Mouse (Mus musculus): ENCODE results near the gene Rusc1. TPM values are rescaled to one million over a fixed set of nuclear protein-coding genes. Genes with fewer than 3 reads are reported as not detected.

Gene Rusc1
- polyA plus RNA-seq, 1 experiment from 2014 or later: 11.6 TPM

DNA sequence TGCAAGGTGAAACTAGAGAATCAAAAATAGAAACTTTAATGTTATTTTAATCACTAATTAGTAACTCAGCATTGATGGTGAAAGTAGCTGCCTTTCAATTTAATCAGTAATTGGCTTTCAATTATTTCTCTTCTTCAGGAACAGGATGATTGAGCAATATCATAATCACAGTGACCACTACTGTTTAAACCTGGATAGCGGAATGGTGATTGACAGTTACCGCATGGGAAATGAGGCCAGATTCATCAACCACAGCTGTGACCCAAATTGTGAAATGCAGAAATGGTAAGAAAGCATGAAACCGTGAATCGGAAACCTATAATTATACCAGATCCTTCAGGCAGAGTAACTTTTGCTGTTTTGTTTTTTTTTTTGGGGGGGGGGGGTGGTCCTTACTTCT is 49.8 kb downstream of the Rusc1 start:
- Histone ChIP-seq H3K4me1 (no peaks in the 10 kb centered on the region), H3K4me3 (no peak overlapping the region), H3K27me3 (ENCODE audit: insufficient read depth, poor library complexity, severe bottlenecking) (no peaks in the 10 kb centered on the region), H3K9me3 (no peaks in the 10 kb centered on the region), H3K27ac (no peak overlapping the region), H3K36me3 (peaks cover 84% of the 10 kb centered on the region)
- no peak for DNase-seq (ENCODE audit: low spot score)
- 96% methylated on average over 4 of the region's 4 CpGs for WGBS

Other genes with a start within 250 kb of the Rusc1 start
- gene Msto1, start 179.3 kb downstream of the Rusc1 start, polyA plus RNA-seq (2016; fragmentation: Nextera tagmentation; extraction: Ambion mirVana): 74.1 and 75.9 TPM in 2 replicates
- 14.1 and 14.5 TPM in 2 replicates for gene Ash1l, start 142.7 kb downstream of the Rusc1 start, polyA plus RNA-seq (2016; fragmentation: Nextera tagmentation; extraction: Ambion mirVana)
- gene Dap3, start 142.1 kb downstream of the Rusc1 start, polyA plus RNA-seq (2016; fragmentation: Nextera tagmentation; extraction: Ambion mirVana): 148 and 158 TPM in 2 replicates
- not detected in 2 replicates for gene Gm43738, start 7.8 kb upstream of the Rusc1 start, polyA plus RNA-seq (2016; fragmentation: Nextera tagmentation; extraction: Ambion mirVana)
- 220 and 253 TPM in 2 replicates for gene Fdps, start 8.6 kb upstream of the Rusc1 start, polyA plus RNA-seq (2016; fragmentation: Nextera tagmentation; extraction: Ambion mirVana)
- 12.4 and 14.7 TPM in 2 replicates for gene Pklr, start 42.8 kb upstream of the Rusc1 start, polyA plus RNA-seq (2016; fragmentation: Nextera tagmentation; extraction: Ambion mirVana)
- 0.77 and 0.85 TPM in 2 replicates for gene Hcn3, start 66.9 kb upstream of the Rusc1 start, polyA plus RNA-seq (2016; fragmentation: Nextera tagmentation; extraction: Ambion mirVana)
- gene Clk2, start 71.5 kb upstream of the Rusc1 start, polyA plus RNA-seq (2016; fragmentation: Nextera tagmentation; extraction: Ambion mirVana): 18.4 and 32.2 TPM in 2 replicates
- gene Scamp3, start 84.2 kb upstream of the Rusc1 start, polyA plus RNA-seq (2016; fragmentation: Nextera tagmentation; extraction: Ambion mirVana): 104 and 115 TPM in 2 replicates
- gene Fam189b, start 89.8 kb upstream of the Rusc1 start, polyA plus RNA-seq (2016; fragmentation: Nextera tagmentation; extraction: Ambion mirVana): 16.4 and 21.0 TPM in 2 replicates
- 44.2 and 44.6 TPM in 2 replicates for gene Gba, start 109.6 kb upstream of the Rusc1 start, polyA plus RNA-seq (2016; fragmentation: Nextera tagmentation; extraction: Ambion mirVana)
- 18.1 and 20.0 TPM in 2 replicates for gene Thbs3, start 121.9 kb upstream of the Rusc1 start, polyA plus RNA-seq (2016; fragmentation: Nextera tagmentation; extraction: Ambion mirVana)
- 179 and 204 TPM in 2 replicates for gene Mtx1, start 133.8 kb upstream of the Rusc1 start, polyA plus RNA-seq (2016; fragmentation: Nextera tagmentation; extraction: Ambion mirVana)
- gene Muc1, start 135.7 kb upstream of the Rusc1 start, polyA plus RNA-seq (2016; fragmentation: Nextera tagmentation; extraction: Ambion mirVana): 0.11 and 0.16 TPM in 2 replicates
- 244 and 260 TPM in 2 replicates for gene Krtcap2, start 152.7 kb upstream of the Rusc1 start, polyA plus RNA-seq (2016; fragmentation: Nextera tagmentation; extraction: Ambion mirVana)
- 0.79 and 1.9 TPM in 2 replicates for gene Trim46, start 153.0 kb upstream of the Rusc1 start, polyA plus RNA-seq (2016; fragmentation: Nextera tagmentation; extraction: Ambion mirVana)
- 76.7 and 86.0 TPM in 2 replicates for gene Dpm3, start 166.0 kb upstream of the Rusc1 start, polyA plus RNA-seq (2016; fragmentation: Nextera tagmentation; extraction: Ambion mirVana)
- gene Slc50a1, start 177.3 kb upstream of the Rusc1 start, polyA plus RNA-seq (2016; fragmentation: Nextera tagmentation; extraction: Ambion mirVana): 39.9 and 42.4 TPM in 2 replicates
- gene Efna1, start 187.8 kb upstream of the Rusc1 start, polyA plus RNA-seq (2016; fragmentation: Nextera tagmentation; extraction: Ambion mirVana): 32.0 and 37.7 TPM in 2 replicates
- gene Efna3, start 229.7 kb upstream of the Rusc1 start, polyA plus RNA-seq (2016; fragmentation: Nextera tagmentation; extraction: Ambion mirVana): 0.71 and 2.5 TPM in 2 replicates
- gene Efna4, start 244.7 kb upstream of the Rusc1 start, polyA plus RNA-seq (2016; fragmentation: Nextera tagmentation; extraction: Ambion mirVana): 10.6 and 19.3 TPM in 2 replicates

Data from heart, embryonic 10.5 days (tissue).